Mouse (Mus musculus): ENCODE measurements at regions not wholly inside any gene's neighbourhood (a gene's known extent, or its start where the extent isn't known, plus 50 kb on each side); places are given as distances from the start of the nearest gene placed in this dataset.
A peak's percentile ranks its signal among the peaks of the same experiment; 100 is the strongest.

DNA sequence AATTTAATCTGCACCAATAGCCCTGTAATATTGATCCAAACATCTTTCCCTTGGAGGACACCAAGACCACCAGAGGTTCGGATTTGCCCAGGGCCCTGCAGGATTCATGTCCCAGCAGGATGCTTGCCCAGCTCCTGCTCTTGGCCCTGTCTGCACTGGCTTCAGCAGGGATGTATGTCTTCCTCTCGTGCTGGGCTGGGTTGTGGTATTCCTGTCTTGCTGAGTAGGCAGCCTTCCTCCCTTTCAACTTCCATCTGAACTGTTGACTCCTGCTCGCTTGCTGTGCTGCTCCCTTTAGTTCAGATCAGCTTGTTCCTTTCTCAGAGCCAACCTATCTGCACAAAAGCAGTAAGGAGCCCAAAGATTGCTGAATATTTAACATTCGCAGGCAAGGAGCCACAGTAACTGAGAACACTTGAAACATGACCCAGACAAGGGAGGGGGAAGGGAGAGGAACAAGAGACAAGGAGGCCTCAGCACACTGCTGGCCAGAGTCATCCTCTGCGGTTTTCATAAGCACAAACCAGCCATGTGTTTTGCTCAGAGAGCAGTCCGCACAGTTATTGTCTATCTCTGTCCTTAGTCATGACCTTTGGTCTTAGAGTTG lies 110.7 kb upstream of the Auts2 start:
- DNase-seq (ENCODE audit: low spot score), result peak; percentile 26

DNA sequence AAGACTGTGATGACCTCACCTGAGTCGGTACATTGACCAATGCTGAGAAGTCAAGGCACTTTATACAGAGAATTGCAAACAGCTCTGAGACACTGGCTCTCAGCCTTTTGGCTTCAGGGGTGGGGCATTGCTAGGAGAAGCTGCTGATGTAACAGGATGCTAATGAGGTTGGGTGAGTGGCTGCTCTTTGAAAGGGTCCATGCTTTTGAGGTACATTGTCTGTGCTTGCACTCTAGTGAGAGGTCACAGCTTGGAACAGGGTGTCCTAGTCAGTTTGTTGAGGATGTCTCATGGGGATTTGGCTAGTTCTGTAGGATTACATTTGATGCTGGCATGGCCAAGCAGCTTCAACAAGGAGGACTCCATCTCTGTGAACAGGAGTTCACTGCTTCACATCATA lies 109.1 kb upstream of the Auts2 start:
- no peak for DNase-seq (ENCODE audit: low spot score)

GRCm38 (mm10) chr5:132649771-132650170 lies 106.6 kb upstream of the Auts2 start:
- no peak for DNase-seq (ENCODE audit: low spot score)

GRCm38 (mm10) chr5:132648751-132649150 lies 105.6 kb upstream of the Auts2 start:
- DNase-seq (ENCODE audit: low spot score), result no peak

DNA sequence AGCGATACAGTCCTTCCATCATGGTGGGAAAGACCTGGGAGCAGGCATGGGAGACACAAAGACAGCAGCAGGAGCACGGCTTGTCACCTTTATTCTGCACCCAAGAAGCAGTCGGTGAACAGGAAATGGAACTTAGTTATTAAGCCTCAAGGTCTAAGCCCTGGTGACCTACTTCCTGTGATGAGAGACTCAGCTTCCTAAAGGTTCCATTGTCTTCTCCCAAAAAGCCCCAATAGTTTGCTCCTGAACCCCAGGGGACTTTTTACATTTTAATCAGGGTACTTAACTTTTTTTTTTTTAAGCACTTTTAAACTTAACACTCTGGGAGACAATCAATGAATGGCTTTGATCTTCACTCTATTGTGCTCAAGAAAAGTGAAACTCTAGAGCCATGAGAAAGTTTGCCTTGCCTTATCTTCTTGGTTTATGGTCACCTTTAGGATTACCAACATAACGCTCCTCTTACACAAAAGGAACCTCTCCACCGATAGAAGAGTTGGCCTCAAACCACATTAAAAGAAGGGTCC lies 101.6 kb upstream of the Auts2 start:
- no peak for DNase-seq (ENCODE audit: low spot score)

- no peak for DNase-seq (ENCODE audit: low spot score)
Measured at GRCm38 (mm10) chr5:132643270-132643669, 100.1 kb upstream of the Auts2 start.

GRCm38 (mm10) chr5:132633198-132633884 lies 90.2 kb upstream of the Auts2 start:
- no peak for DNase-seq (ENCODE audit: low spot score)

DNA sequence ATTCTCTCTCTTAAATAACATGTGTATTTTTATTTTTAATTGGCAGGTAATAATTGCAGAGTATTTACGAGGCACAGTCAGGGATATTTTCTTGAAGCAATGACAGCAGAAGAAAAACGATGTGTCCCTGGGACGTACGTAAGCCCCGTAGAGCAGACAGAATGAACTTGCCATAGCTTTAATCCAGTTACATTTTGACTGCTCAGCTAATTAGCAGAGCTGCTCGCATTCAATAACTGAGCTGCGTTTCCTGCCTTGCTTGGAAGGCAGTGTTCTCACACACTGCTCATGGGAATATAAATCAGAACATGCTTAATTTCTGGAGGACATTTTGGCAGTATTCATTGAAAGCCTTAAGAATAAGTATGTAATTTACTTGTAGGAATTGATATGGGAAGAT lies 78.6 kb upstream of the Auts2 start:
- no peak for DNase-seq (ENCODE audit: low spot score)

GRCm38 (mm10) chr5:132617241-132617640 lies 74.1 kb upstream of the Auts2 start:
- DNase-seq (ENCODE audit: low spot score), result no peak

GRCm38 (mm10) chr5:132609251-132609650 lies 66.1 kb upstream of the Auts2 start:
- no peak for DNase-seq (ENCODE audit: low spot score)

DNA sequence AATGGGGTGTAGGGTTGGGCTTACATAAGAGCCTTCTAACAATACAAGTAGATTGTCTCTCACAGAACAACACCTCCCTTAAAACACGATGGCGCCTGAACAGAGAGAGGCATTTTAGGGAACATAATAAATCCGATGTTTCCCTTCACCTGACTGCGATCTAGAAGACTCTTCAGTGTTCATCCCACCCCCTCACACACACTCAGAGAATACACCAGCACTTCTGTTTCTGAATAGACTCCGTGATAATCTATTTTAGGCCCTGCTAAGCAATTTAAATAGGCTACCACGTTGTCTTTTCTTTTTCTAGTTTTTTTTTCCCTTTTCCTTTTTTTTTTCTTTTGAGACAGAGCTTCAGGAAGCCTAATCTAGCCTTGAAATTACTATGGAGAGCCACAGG lies 63.1 kb upstream of the Auts2 start:
- no peak for DNase-seq (ENCODE audit: low spot score)

DNA sequence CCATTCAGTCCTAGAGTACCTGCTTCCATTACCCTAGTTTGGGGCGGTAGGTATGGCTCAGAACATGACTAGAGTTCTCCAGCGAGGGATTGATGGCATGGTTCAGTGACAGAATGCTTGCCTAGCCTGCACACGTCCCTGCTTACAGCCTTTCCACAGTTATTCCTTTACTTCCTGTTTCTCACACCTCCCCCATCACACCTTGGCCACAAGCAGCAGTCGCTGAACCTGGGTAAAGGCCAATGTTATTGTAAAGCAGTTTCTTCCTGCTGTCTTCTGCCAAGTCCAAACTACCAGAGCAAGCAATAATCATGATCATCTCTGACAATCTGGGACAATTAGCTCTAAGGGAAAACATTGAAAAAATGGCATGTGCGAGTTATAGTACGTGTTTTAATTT lies 51.7 kb upstream of the Auts2 start:
- DNase-seq (ENCODE audit: low spot score), result no peak
